Mouse (Mus musculus) testis, adult 2 months (tissue): Measurements from ENCODE around the gene Polr2i. TPM values are rescaled to one million over a fixed set of nuclear protein-coding genes. Genes with fewer than 3 reads are reported as not detected.
"Not testable (repeated sequence)": the region's sequence is repeated elsewhere in the genome, so short reads cannot be mapped to it uniquely, and the experiment has no call there.

Source experiments
- H3K27ac ChIP-seq: fragments of 200-500 bp; 2 replicates; pipeline ENCODE4 v1.5.1; 2012; ENCODE audit warnings: low read depth, low read length; ENCODE audit not compliant: control insufficient read depth, insufficient read depth
- H3K27me3 ChIP-seq: fragments of 200-500 bp; 2 replicates; pipeline ENCODE4 v1.6.1; 2012; ENCODE audit warnings: mild to moderate bottlenecking, low read length, moderate library complexity; ENCODE audit not compliant: control insufficient read depth, insufficient read depth
- H3K36me3 ChIP-seq: fragments of 200-500 bp; 2 replicates; pipeline ENCODE4 v1.6.1; 2012; ENCODE audit warnings: mild to moderate bottlenecking, low read length; ENCODE audit not compliant: control insufficient read depth, insufficient read depth
- H3K4me1 ChIP-seq: fragments of 200-500 bp; 2 replicates; pipeline ENCODE4 v1.6.1; 2012; ENCODE audit warnings: low read length; ENCODE audit not compliant: control insufficient read depth, insufficient read depth
- H3K4me3 ChIP-seq: fragments of 200-500 bp; 2 replicates; pipeline ENCODE4 v1.5.1; 2012; ENCODE audit warnings: low read depth, mild to moderate bottlenecking, low read length, moderate library complexity, mixed read lengths; ENCODE audit not compliant: control insufficient read depth
- CTCF ChIP-seq: fragments of 200-500 bp; IDR thresholded peaks from 2 replicates; pipeline ENCODE4 v1.5.1; 2012; ENCODE audit warnings: low read depth, mild to moderate bottlenecking, inconsistent platforms, low read length, moderate library complexity; ENCODE audit not compliant: control insufficient read depth, insufficient read depth, insufficient replicate concordance
- POLR2A ChIP-seq: fragments of 200-500 bp; IDR thresholded peaks from 2 replicates; pipeline ENCODE4 v1.6.1; 2012; ENCODE audit warnings: low read depth, mild to moderate bottlenecking, inconsistent platforms, low read length, moderate library complexity; ENCODE audit not compliant: control insufficient read depth
- polyA plus RNA-seq: library from polyadenylated mRNA; depleted of rRNA; stranded (reverse); fragments of >200 nt; gene quantifications from 2 replicates; pipeline ENCODE4 v1.2.3, GENCODE M21; 2012

Gene Polr2i
- polyA plus RNA-seq, 1 experiment = 257 TPM

GRCm38 (mm10) chr7:30235091-30235490 lies 3.3 kb downstream of the Polr2i start:
- Histone ChIP-seq H3K27ac (no peak overlapping the region), H3K36me3 (no peaks in the 10 kb centered on the region), H3K4me3 (no peak overlapping the region), H3K27me3 (no peaks in the 10 kb centered on the region), H3K4me1 (peaks cover 14% of the 10 kb centered on the region)
- TF ChIP-seq POLR2A (no peak), CTCF (no peak)

GRCm38 (mm10) chr7:30235625-30236024 lies 3.9 kb downstream of the Polr2i start, which contains the start of gene Ovol3:
Ovol3 (minus strand) TSS chr7:30235725.
- Histone ChIP-seq H3K4me1 (peaks cover 14% of the 10 kb centered on the region), H3K27ac (no peak within 1 kb of the TSS), H3K27me3 (no peaks in the 10 kb centered on the region), H3K4me3 (no peak within 1 kb of the TSS), H3K36me3 (no peaks in the 10 kb centered on the region)
- no peak for TF ChIP-seq POLR2A
- TF ChIP-seq CTCF = no peak

GRCm38 (mm10) chr7:30237374-30237773 lies 5.6 kb downstream of the Polr2i start:
- H3K27ac ChIP-seq, H3K27me3 ChIP-seq, H3K4me1 ChIP-seq, H3K36me3 ChIP-seq, H3K4me3 ChIP-seq: not testable (repeated sequence)

- Histone ChIP-seq H3K4me1 (no peaks in the 10 kb centered on the region), H3K4me3 (no peak overlapping the region), H3K27me3 (no peaks in the 10 kb centered on the region), H3K27ac (peak overlapping the region; percentile 80), H3K36me3 (no peaks in the 10 kb centered on the region; the same call in none of the 2 replicates)
- TF ChIP-seq POLR2A = no peak
- TF ChIP-seq CTCF = no peak
These were observed 20.5 kb downstream of the Polr2i start for GRCm38 (mm10) chr7:30251956-30252954.

- H3K4me3 ChIP-seq = no peak overlapping the region
- no peak for TF ChIP-seq CTCF
- no peak for TF ChIP-seq POLR2A
- no peaks in the 10 kb centered on the region for H3K4me1 ChIP-seq
- H3K27ac ChIP-seq = no peak overlapping the region
- peaks cover 8% of the 10 kb centered on the region for H3K36me3 ChIP-seq
- no peaks in the 10 kb centered on the region for H3K27me3 ChIP-seq
These were observed 33.3 kb downstream of the Polr2i start for GRCm38 (mm10) chr7:30265041-30265440.

- H3K27ac ChIP-seq = no peak overlapping the region
- peaks cover 11% of the 10 kb centered on the region for H3K36me3 ChIP-seq
- no peaks in the 10 kb centered on the region for H3K4me1 ChIP-seq
- H3K27me3 ChIP-seq = no peaks in the 10 kb centered on the region
- H3K4me3 ChIP-seq = no peak overlapping the region
- TF ChIP-seq POLR2A (no peak), CTCF (no peak)
These were observed 33.8 kb downstream of the Polr2i start for GRCm38 (mm10) chr7:30265531-30265930.

GRCm38 (mm10) chr7:30265935-30266334 lies 34.2 kb downstream of the Polr2i start:
- Histone ChIP-seq H3K36me3 (peaks cover 14% of the 10 kb centered on the region), H3K27me3 (no peaks in the 10 kb centered on the region), H3K4me3 (no peak overlapping the region), H3K4me1 (no peaks in the 10 kb centered on the region), H3K27ac (no peak overlapping the region; the same call in 1 of the 2 replicates)
- TF ChIP-seq POLR2A (no peak), CTCF (no peak)
